Mouse (Mus musculus) kidney, adult 2 months (tissue): ENCODE results near the gene Lamb1.

Experiments used
- CTCF ChIP-seq: fragments of 200-500 bp; conservative IDR thresholded peaks from 2 replicates; pipeline ENCODE4 v1.5.1; 2011; ENCODE audit warnings: low read depth, mild to moderate bottlenecking, control low read depth, low read length, moderate library complexity, mixed read lengths; ENCODE audit not compliant: insufficient read depth, insufficient read length
- POLR2A ChIP-seq: fragments of 200-500 bp; IDR thresholded peaks from one replicate; pipeline ENCODE4 v1.6.1; 2011; ENCODE audit warnings: low read depth, low read length, control low read depth

DNA sequence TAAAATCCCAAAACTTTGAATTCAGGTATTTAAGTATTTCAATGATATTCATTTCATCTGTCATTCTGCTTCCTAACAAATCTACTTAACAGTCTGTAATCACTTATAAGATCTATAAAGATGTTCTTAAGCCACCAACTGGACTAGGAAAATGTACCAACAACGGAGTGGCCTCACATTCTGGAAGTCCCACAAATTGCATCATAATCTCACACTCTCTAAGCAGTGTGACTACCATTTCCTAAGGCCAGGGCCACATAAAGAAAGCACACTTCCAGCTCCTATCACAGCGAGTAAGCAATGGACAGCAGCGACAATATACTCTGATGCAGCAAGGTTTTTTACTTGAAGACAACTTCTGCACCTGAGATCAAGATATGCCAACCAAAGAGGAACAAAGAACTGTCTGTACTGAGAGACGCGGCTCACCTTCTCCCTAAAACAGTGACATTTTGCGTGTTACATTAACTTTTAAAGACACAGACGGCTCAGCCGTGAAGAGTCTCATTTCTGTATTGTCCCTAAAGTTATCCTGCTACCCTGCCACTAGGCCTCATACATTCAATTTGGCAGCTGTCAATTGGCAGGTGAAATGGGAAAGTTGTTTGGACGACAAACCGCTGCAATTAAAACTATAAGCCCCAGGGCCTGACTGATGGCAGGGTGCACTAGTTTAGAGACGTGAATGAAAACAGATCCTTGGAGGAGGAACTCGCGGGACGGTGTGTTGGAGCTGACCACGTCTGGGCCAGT, 85.3 kb downstream of the Lamb1 start:
- TF ChIP-seq CTCF: no peak
- TF ChIP-seq POLR2A: no peak
